Mouse (Mus musculus): ENCODE data around the gene Dock1. TPM values are rescaled to one million over a fixed set of nuclear protein-coding genes. Genes with fewer than 3 reads are reported as not detected.

Gene Dock1
- polyA plus RNA-seq, 1 experiment from 2014 or later, result 36.4 TPM

- no peaks in the 10 kb centered on the region for H3K27me3 ChIP-seq
- ATAC-seq (ENCODE audit: insufficient number of reproducible peaks, low FRiP score, low TSS enrichment, low read depth), result no peak
- WGBS, result 87% methylated on average over 4 of the region's 4 CpGs
- peaks cover 41% of the 10 kb centered on the region for H3K36me3 ChIP-seq
- H3K4me3 ChIP-seq, result no peak overlapping the region
- H3K4me2 ChIP-seq, result no peak overlapping the region
- no peaks in the 10 kb centered on the region for H3K9me3 ChIP-seq
- H3K9ac ChIP-seq, result no peak overlapping the region
- H3K4me1 ChIP-seq, result peaks cover 5% of the 10 kb centered on the region; the same call in 1 of the 2 replicates
- H3K27ac ChIP-seq, result no peak overlapping the region
These were observed 134.0 kb downstream of the Dock1 start for GRCm38 (mm10) chr7:134804422-134804821.

- H3K4me2 ChIP-seq, result no peak overlapping the region
- no peaks in the 10 kb centered on the region for H3K27me3 ChIP-seq
- no peak overlapping the region for H3K27ac ChIP-seq
- H3K36me3 ChIP-seq, result peaks cover 49% of the 10 kb centered on the region
- H3K4me3 ChIP-seq, result no peak overlapping the region
- no peak for ATAC-seq (ENCODE audit: insufficient number of reproducible peaks, low FRiP score, low TSS enrichment, low read depth)
- H3K4me1 ChIP-seq, result peaks cover 5% of the 10 kb centered on the region; the same call in 1 of the 2 replicates
- no peaks in the 10 kb centered on the region for H3K9me3 ChIP-seq
- no peak overlapping the region for H3K9ac ChIP-seq
- 79% methylated on average over 6 of the region's 6 CpGs for WGBS
These were observed 136.3 kb downstream of the Dock1 start for GRCm38 (mm10) chr7:134806799-134807198.

- H3K4me2 ChIP-seq, result no peak overlapping the region
- H3K9ac ChIP-seq, result no peak overlapping the region
- ATAC-seq (ENCODE audit: insufficient number of reproducible peaks, low FRiP score, low TSS enrichment, low read depth), result no peak
- no peaks in the 10 kb centered on the region for H3K9me3 ChIP-seq
- no peak overlapping the region for H3K4me3 ChIP-seq
- WGBS, result 90% methylated on average over 2 of the region's 2 CpGs
- no peak overlapping the region for H3K27ac ChIP-seq
- H3K27me3 ChIP-seq, result no peaks in the 10 kb centered on the region
- peaks cover 51% of the 10 kb centered on the region for H3K36me3 ChIP-seq
- H3K4me1 ChIP-seq, result peaks cover 5% of the 10 kb centered on the region; the same call in 1 of the 2 replicates
These were observed 138.0 kb downstream of the Dock1 start for GRCm38 (mm10) chr7:134808406-134808805.

- peaks cover 52% of the 10 kb centered on the region for H3K36me3 ChIP-seq
- WGBS, result 92% methylated on average over 6 of the region's 6 CpGs
- H3K4me3 ChIP-seq, result no peak overlapping the region
- H3K27ac ChIP-seq, result no peak overlapping the region
- no peaks in the 10 kb centered on the region for H3K9me3 ChIP-seq
- ATAC-seq (ENCODE audit: insufficient number of reproducible peaks, low FRiP score, low TSS enrichment, low read depth), result no peak
- no peak overlapping the region for H3K4me2 ChIP-seq
- no peak overlapping the region for H3K9ac ChIP-seq
- H3K4me1 ChIP-seq, result peaks cover 5% of the 10 kb centered on the region; the same call in 1 of the 2 replicates
- no peaks in the 10 kb centered on the region for H3K27me3 ChIP-seq
These were observed 139.0 kb downstream of the Dock1 start for GRCm38 (mm10) chr7:134809241-134809975.

- ATAC-seq (ENCODE audit: insufficient number of reproducible peaks, low FRiP score, low TSS enrichment, low read depth), result no peak
- H3K4me2 ChIP-seq, result no peak overlapping the region
- H3K36me3 ChIP-seq, result peaks cover 20% of the 10 kb centered on the region
- no peaks in the 10 kb centered on the region for H3K27me3 ChIP-seq
- H3K9ac ChIP-seq, result no peak overlapping the region
- no peak overlapping the region for H3K27ac ChIP-seq
- H3K4me1 ChIP-seq, result peaks cover under 1% of the 10 kb centered on the region; the same call in 1 of the 2 replicates
- H3K4me3 ChIP-seq, result no peak overlapping the region
- 90% methylated on average over 5 of the region's 5 CpGs for WGBS
- H3K9me3 ChIP-seq, result no peaks in the 10 kb centered on the region
These were observed 148.0 kb downstream of the Dock1 start for GRCm38 (mm10) chr7:134818471-134818870.

- 53% methylated on average over 1 of the region's 1 CpGs for WGBS
- Histone ChIP-seq H3K36me3 (peaks cover 12% of the 10 kb centered on the region; the same call in 1 of the 2 replicates), H3K4me2 (no peak overlapping the region), H3K27me3 (no peaks in the 10 kb centered on the region), H3K27ac (no peak overlapping the region), H3K9me3 (no peaks in the 10 kb centered on the region), H3K4me3 (no peak overlapping the region), H3K4me1 (peaks cover 7% of the 10 kb centered on the region; the same call in 1 of the 2 replicates), H3K9ac (no peak overlapping the region)
- no peak for ATAC-seq (ENCODE audit: insufficient number of reproducible peaks, low FRiP score, low TSS enrichment, low read depth)
These were observed 150.8 kb downstream of the Dock1 start for GRCm38 (mm10) chr7:134821264-134821663.

GRCm38 (mm10) chr7:134822006-134822405, 151.6 kb downstream of the Dock1 start:
- H3K4me3 ChIP-seq, result no peak overlapping the region
- WGBS, result 70% methylated on average over 3 of the region's 3 CpGs
- H3K4me1 ChIP-seq, result peaks cover 7% of the 10 kb centered on the region; the same call in 1 of the 2 replicates
- no peak overlapping the region for H3K4me2 ChIP-seq
- no peak overlapping the region for H3K27ac ChIP-seq
- no peak for ATAC-seq (ENCODE audit: insufficient number of reproducible peaks, low FRiP score, low TSS enrichment, low read depth)
- H3K9ac ChIP-seq, result no peak overlapping the region
- no peaks in the 10 kb centered on the region for H3K27me3 ChIP-seq
- H3K9me3 ChIP-seq, result no peaks in the 10 kb centered on the region
- peaks cover 10% of the 10 kb centered on the region; the same call in 1 of the 2 replicates for H3K36me3 ChIP-seq

- no peak for ATAC-seq (ENCODE audit: insufficient number of reproducible peaks, low FRiP score, low TSS enrichment, low read depth)
- no peak overlapping the region for H3K27ac ChIP-seq
- H3K9ac ChIP-seq, result no peak overlapping the region
- H3K4me3 ChIP-seq, result no peak overlapping the region
- peaks cover 2% of the 10 kb centered on the region; the same call in 1 of the 2 replicates for H3K36me3 ChIP-seq
- H3K4me2 ChIP-seq, result no peak overlapping the region
- H3K4me1 ChIP-seq, result peaks cover 7% of the 10 kb centered on the region; the same call in 1 of the 2 replicates
- WGBS, result 60% methylated on average over 4 of the region's 4 CpGs
- H3K9me3 ChIP-seq, result no peaks in the 10 kb centered on the region
- H3K27me3 ChIP-seq, result no peaks in the 10 kb centered on the region
These were observed 153.4 kb downstream of the Dock1 start for GRCm38 (mm10) chr7:134823891-134824290.

GRCm38 (mm10) chr7:134840066-134840465, 169.6 kb downstream of the Dock1 start:
- Histone ChIP-seq H3K4me2 (no peak overlapping the region), H3K4me3 (no peak overlapping the region), H3K9me3 (no peaks in the 10 kb centered on the region), H3K9ac (no peak overlapping the region), H3K27me3 (no peaks in the 10 kb centered on the region), H3K36me3 (peaks cover 3% of the 10 kb centered on the region; the same call in 1 of the 2 replicates), H3K4me1 (no peaks in the 10 kb centered on the region), H3K27ac (no peak overlapping the region)
- 96% methylated on average over 2 of the region's 2 CpGs for WGBS
- no peak for ATAC-seq (ENCODE audit: insufficient number of reproducible peaks, low FRiP score, low TSS enrichment, low read depth)

- Histone ChIP-seq H3K9ac (no peak overlapping the region), H3K9me3 (no peaks in the 10 kb centered on the region), H3K27ac (no peak overlapping the region), H3K4me1 (no peaks in the 10 kb centered on the region), H3K4me2 (no peak overlapping the region), H3K27me3 (no peaks in the 10 kb centered on the region), H3K36me3 (peaks cover 3% of the 10 kb centered on the region; the same call in 1 of the 2 replicates), H3K4me3 (no peak overlapping the region)
- ATAC-seq (ENCODE audit: insufficient number of reproducible peaks, low FRiP score, low TSS enrichment, low read depth), result no peak
- WGBS, result 85% methylated on average over 4 of the region's 4 CpGs
These were observed 172.3 kb downstream of the Dock1 start for GRCm38 (mm10) chr7:134842751-134843150.

- H3K9me3 ChIP-seq, result no peaks in the 10 kb centered on the region
- WGBS, result 84% methylated on average over 6 of the region's 6 CpGs
- no peak overlapping the region for H3K27ac ChIP-seq
- no peak overlapping the region for H3K9ac ChIP-seq
- no peak overlapping the region for H3K4me2 ChIP-seq
- peaks cover 18% of the 10 kb centered on the region; the same call in 1 of the 2 replicates for H3K36me3 ChIP-seq
- no peak overlapping the region for H3K4me3 ChIP-seq
- no peak for ATAC-seq (ENCODE audit: insufficient number of reproducible peaks, low FRiP score, low TSS enrichment, low read depth)
- H3K27me3 ChIP-seq, result no peaks in the 10 kb centered on the region
- no peaks in the 10 kb centered on the region for H3K4me1 ChIP-seq
These were observed 191.5 kb downstream of the Dock1 start for GRCm38 (mm10) chr7:134862000-134862399.

GRCm38 (mm10) chr7:134864175-134864574, 193.7 kb downstream of the Dock1 start:
- WGBS, result 69% methylated on average over 2 of the region's 2 CpGs
- H3K27me3 ChIP-seq, result no peaks in the 10 kb centered on the region
- ATAC-seq (ENCODE audit: insufficient number of reproducible peaks, low FRiP score, low TSS enrichment, low read depth), result no peak
- peaks cover 15% of the 10 kb centered on the region; the same call in 1 of the 2 replicates for H3K36me3 ChIP-seq
- no peak overlapping the region for H3K27ac ChIP-seq
- no peak overlapping the region for H3K9ac ChIP-seq
- H3K4me3 ChIP-seq, result no peak overlapping the region
- no peaks in the 10 kb centered on the region for H3K4me1 ChIP-seq
- no peak overlapping the region for H3K4me2 ChIP-seq
- no peaks in the 10 kb centered on the region for H3K9me3 ChIP-seq

All from limb, embryonic 15.5 days (tissue).